Mouse (Mus musculus) CH12.LX (cell line): ENCODE results near the gene Itpr2. TPM values are rescaled to one million over a fixed set of nuclear protein-coding genes. Genes with fewer than 3 reads are reported as not detected.

ENCODE experiments used
- DNase-seq: peaks from one replicate; pipeline ENCODE4 v3.0.0-alpha.2; 2013; ENCODE audit errors: extremely low read depth
- H3K27ac ChIP-seq: 2 replicates; pipeline ENCODE4 v1.5.1; 2012; ENCODE audit warnings: low read depth, mild to moderate bottlenecking, control low read depth, moderate library complexity; ENCODE audit not compliant: insufficient read depth
- H3K27me3 ChIP-seq: replicated peaks from 2 replicates; pipeline ENCODE3; 2012; ENCODE audit warnings: inconsistent platforms
- H3K36me3 ChIP-seq, 2 experiments: replicated peaks in 1 of 2; 2 replicates each; pipeline versions ENCODE3 to v1.6.1; 2012; ENCODE audit warnings: inconsistent platforms in 1 of 2, low read length in 1 of 2, mild to moderate bottlenecking in 1 of 2, mixed read lengths in 1 of 2, moderate library complexity in 1 of 2; ENCODE audit not compliant: control insufficient read depth in 1 of 2, insufficient read depth in 1 of 2
- H3K4me1 ChIP-seq, 2 experiments: 2 replicates each; pipeline ENCODE4 v1.6.1; 2012; ENCODE audit warnings: inconsistent platforms in 1 of 2, moderate library complexity in 1 of 2; ENCODE audit not compliant: insufficient read depth in 2 of 2, control insufficient read depth in 1 of 2
- H3K4me2 ChIP-seq: 2 replicates; pipeline ENCODE4 v1.6.1; 2012; ENCODE audit warnings: low read depth, mild to moderate bottlenecking, control low read depth; ENCODE audit not compliant: poor library complexity, insufficient read depth, severe bottlenecking
- H3K4me3 ChIP-seq, 3 experiments: fragments of 150-350 bp in 1 of 3; sonication (generic) in 1 of 3; replicated peaks in 1 of 3; 2 replicates each; pipeline versions ENCODE3 to v1.5.1; 2011 to 2012; ENCODE audit warnings: low read depth in 2 of 3, low read length in 2 of 3, mild to moderate bottlenecking in 2 of 3, moderate library complexity in 2 of 3, control low read depth in 1 of 3, improper control_type of control experiment in 1 of 3, inconsistent platforms in 1 of 3, mixed read lengths in 1 of 3; ENCODE audit not compliant: poor library complexity in 1 of 3
- H3K79me2 ChIP-seq: replicated peaks from 2 replicates; pipeline ENCODE4 v1.6.1; 2012; ENCODE audit warnings: mild to moderate bottlenecking, moderate library complexity; ENCODE audit not compliant: control insufficient read depth, poor library complexity, insufficient read depth, severe bottlenecking; ENCODE audit errors: extremely low read depth
- H3K9ac ChIP-seq: 2 replicates; pipeline ENCODE4 v1.6.1; 2012; ENCODE audit warnings: low read depth, mild to moderate bottlenecking, control low read depth, moderate library complexity; ENCODE audit not compliant: insufficient read depth
- H3K9me3 ChIP-seq: replicated peaks from 2 replicates; pipeline ENCODE3; 2012; ENCODE audit warnings: low read length, inconsistent platforms, mixed read lengths
- BHLHE40 ChIP-seq: IDR thresholded peaks from 2 replicates; pipeline ENCODE4 v1.6.1; 2011; ENCODE audit warnings: mild to moderate bottlenecking, low read depth, low read length, improper control_type of control experiment
- CHD1 ChIP-seq: IDR thresholded peaks from 2 replicates; pipeline ENCODE4 v1.6.1; 2012; ENCODE audit warnings: low read depth, low read length, improper control_type of control experiment, inconsistent platforms
- CHD2 ChIP-seq: IDR thresholded peaks from 2 replicates; pipeline ENCODE4 v1.6.1; 2011; ENCODE audit warnings: low read length, improper control_type of control experiment
- CTCF ChIP-seq, 2 experiments: IDR thresholded peaks in 1 of 2; conservative IDR thresholded peaks in 1 of 2; 2 replicates each; pipeline ENCODE4 v1.5.1; 2011 to 2012; ENCODE audit warnings: low read depth in 2 of 2, low read length in 2 of 2, improper control_type of control experiment in 1 of 2, inconsistent platforms in 1 of 2, mild to moderate bottlenecking in 1 of 2, moderate library complexity in 1 of 2
- E2F4 ChIP-seq: IDR thresholded peaks from 2 replicates; pipeline ENCODE4 v1.6.1; 2011; ENCODE audit warnings: low read depth, low read length, improper control_type of control experiment; ENCODE audit not compliant: insufficient replicate concordance
- ELF1 ChIP-seq: IDR thresholded peaks from 2 replicates; pipeline ENCODE4 v1.6.1; 2014; ENCODE audit warnings: low read depth, mild to moderate bottlenecking, inconsistent platforms, low read length, improper control_type of control experiment
- EP300 ChIP-seq: IDR thresholded peaks from 2 replicates; pipeline ENCODE4 v1.6.1; 2011; ENCODE audit warnings: low read length, improper control_type of control experiment
- ETS1 ChIP-seq: conservative IDR thresholded peaks from 2 replicates; pipeline ENCODE4 v1.6.1; 2012; ENCODE audit warnings: low read depth, mild to moderate bottlenecking, inconsistent platforms, low read length, improper control_type of control experiment, moderate library complexity
- GABPA ChIP-seq: IDR thresholded peaks from 2 replicates; pipeline ENCODE4 v1.6.1; 2012; ENCODE audit warnings: low read depth, low read length, improper control_type of control experiment, inconsistent platforms; ENCODE audit not compliant: insufficient replicate concordance
- HCFC1 ChIP-seq: IDR thresholded peaks from 2 replicates; pipeline ENCODE4 v1.6.1; 2012; ENCODE audit warnings: low read depth, mild to moderate bottlenecking, inconsistent platforms, low read length, improper control_type of control experiment
- IRF4 ChIP-seq: IDR thresholded peaks from 2 replicates; pipeline ENCODE4 v1.6.1; 2014; ENCODE audit warnings: low read depth, mild to moderate bottlenecking, inconsistent platforms, low read length, improper control_type of control experiment
- JUN ChIP-seq: IDR thresholded peaks from 2 replicates; pipeline ENCODE4 v1.6.1; 2011; ENCODE audit warnings: low read depth, mild to moderate bottlenecking, low read length, improper control_type of control experiment, moderate library complexity; ENCODE audit not compliant: insufficient read depth
- JUND ChIP-seq: conservative IDR thresholded peaks from 2 replicates; pipeline ENCODE4 v1.6.1; 2011; ENCODE audit warnings: low read depth, low read length, improper control_type of control experiment
- KAT2A ChIP-seq: IDR thresholded peaks from 2 replicates; pipeline ENCODE4 v1.6.1; 2012; ENCODE audit warnings: low read length, improper control_type of control experiment, inconsistent platforms; ENCODE audit not compliant: insufficient replicate concordance
- MAFK ChIP-seq: IDR thresholded peaks from 2 replicates; pipeline ENCODE4 v1.6.1; 2011; ENCODE audit warnings: low read length, improper control_type of control experiment; ENCODE audit not compliant: insufficient replicate concordance
- MAZ ChIP-seq: IDR thresholded peaks from 2 replicates; pipeline ENCODE4 v1.6.1; 2012; ENCODE audit warnings: low read depth, mild to moderate bottlenecking, inconsistent platforms, low read length, improper control_type of control experiment, moderate library complexity
- MEF2A ChIP-seq: IDR thresholded peaks from 2 replicates; pipeline ENCODE4 v1.6.1; 2014; ENCODE audit warnings: low read depth, mild to moderate bottlenecking, inconsistent platforms, low read length, improper control_type of control experiment, borderline replicate concordance
- MXI1 ChIP-seq: IDR thresholded peaks from 2 replicates; pipeline ENCODE4 v1.6.1; 2011; ENCODE audit warnings: mild to moderate bottlenecking, low read depth, low read length, improper control_type of control experiment
- MYC ChIP-seq: IDR thresholded peaks from 2 replicates; pipeline ENCODE4 v1.6.1; 2011; ENCODE audit warnings: low read depth, mild to moderate bottlenecking, improper control_type of control experiment, low read length
- NELFE ChIP-seq: IDR thresholded peaks from 2 replicates; pipeline ENCODE4 v1.6.1; 2011; ENCODE audit warnings: low read depth, low read length, improper control_type of control experiment
- NRF1 ChIP-seq: IDR thresholded peaks from 2 replicates; pipeline ENCODE4 v1.6.1; 2014; ENCODE audit warnings: low read depth, mild to moderate bottlenecking, inconsistent platforms, low read length, improper control_type of control experiment, moderate library complexity
- PAX5 ChIP-seq: IDR thresholded peaks from 2 replicates; pipeline ENCODE4 v1.6.1; 2012; ENCODE audit warnings: low read length, inconsistent platforms, mixed read lengths
- POLR2A ChIP-seq: IDR thresholded peaks from 2 replicates; pipeline ENCODE4 v1.6.1; 2011; ENCODE audit warnings: low read depth, mild to moderate bottlenecking, improper control_type of control experiment, low read length
- POLR2AphosphoS2 ChIP-seq: IDR thresholded peaks from 2 replicates; pipeline ENCODE4 v1.6.1; 2011; ENCODE audit warnings: low read depth, low read length, improper control_type of control experiment
- RAD21 ChIP-seq: IDR thresholded peaks from 2 replicates; pipeline ENCODE4 v1.6.1; 2011; ENCODE audit warnings: low read depth, mild to moderate bottlenecking, low read length, improper control_type of control experiment, moderate library complexity
- RCOR1 ChIP-seq: conservative IDR thresholded peaks from 2 replicates; pipeline ENCODE4 v1.6.1; 2012; ENCODE audit warnings: low read depth, mild to moderate bottlenecking, inconsistent platforms, low read length, improper control_type of control experiment
- SIN3A ChIP-seq: IDR thresholded peaks from 2 replicates; pipeline ENCODE4 v1.6.1; 2012; ENCODE audit warnings: low read length, improper control_type of control experiment, inconsistent platforms
- SMC3 ChIP-seq: IDR thresholded peaks from 2 replicates; pipeline ENCODE4 v1.6.1; 2011; ENCODE audit warnings: low read depth, low read length, improper control_type of control experiment
- TBP ChIP-seq: conservative IDR thresholded peaks from 2 replicates; pipeline ENCODE4 v1.6.1; 2011; ENCODE audit warnings: low read depth, low read length, improper control_type of control experiment
- TCF12 ChIP-seq: IDR thresholded peaks from 2 replicates; pipeline ENCODE4 v1.6.1; 2014; ENCODE audit warnings: low read depth, mild to moderate bottlenecking, inconsistent platforms, low read length, improper control_type of control experiment
- UBTF ChIP-seq: IDR thresholded peaks from 2 replicates; pipeline ENCODE4 v1.6.1; 2012; ENCODE audit warnings: low read depth, mild to moderate bottlenecking, inconsistent platforms, low read length, improper control_type of control experiment, moderate library complexity
- USF1 ChIP-seq: IDR thresholded peaks from 2 replicates; pipeline ENCODE4 v1.6.1; 2014; ENCODE audit warnings: low read depth, mild to moderate bottlenecking, inconsistent platforms, low read length, improper control_type of control experiment
- USF2 ChIP-seq: conservative IDR thresholded peaks from 2 replicates; pipeline ENCODE4 v1.6.1; 2011; ENCODE audit warnings: low read depth, low read length, improper control_type of control experiment
- ZC3H11A ChIP-seq: IDR thresholded peaks from 2 replicates; pipeline ENCODE4 v1.6.1; 2012; ENCODE audit warnings: low read depth, mild to moderate bottlenecking, inconsistent platforms, low read length, improper control_type of control experiment
- ZKSCAN1 ChIP-seq: IDR thresholded peaks from 2 replicates; pipeline ENCODE4 v1.6.1; 2012; ENCODE audit warnings: low read depth, inconsistent platforms, low read length, improper control_type of control experiment, borderline replicate concordance
- ZMIZ1 ChIP-seq: IDR thresholded peaks from 2 replicates; pipeline ENCODE4 v1.6.1; 2012; ENCODE audit warnings: low read depth, mild to moderate bottlenecking, inconsistent platforms, low read length, improper control_type of control experiment
- ZNF384 ChIP-seq: IDR thresholded peaks from 2 replicates; pipeline ENCODE4 v1.6.1; 2012; ENCODE audit warnings: low read depth, low read length, improper control_type of control experiment, inconsistent platforms
- dilution Hi-C: fragments of 300-500 bp; cut with MboI; formaldehyde crosslinking; loops from 2 replicates; pipeline ENCODE4 v1.14.3; 2020; ENCODE audit warnings: low sequenced_read_pairs; ENCODE audit not compliant: extremely low pct_unique_long_range_greater_than_20kb, extremely low pct_ligation_motif_present
- in situ Hi-C: fragments of 300-500 bp; cut with MboI; formaldehyde crosslinking; loops from 3 replicates; pipeline ENCODE4 v1.14.3; 2019; ENCODE audit warnings: low sequenced_read_pairs, low pct_ligation_motif_present, low pct_unique_long_range_greater_than_20kb, mixed read lengths
- polyA plus RNA-seq: library from polyadenylated mRNA; unstranded; fragments of >175 nt; gene quantifications from 2 replicates; pipeline ENCODE4 v1.2.1, GENCODE M21; 2012; ENCODE audit warnings: low read depth; ENCODE audit not compliant: insufficient read length
- total RNA-seq, 2 experiments: library from RNA; depleted of rRNA; stranded (reverse); fragments of 300-350 nt in 1 of 2; fragments of >200 nt in 1 of 2; gene quantifications; 2 replicates each; pipeline ENCODE4 v1.2.3; 2012 to 2014

Gene Itpr2
- total and polyA plus RNA-seq, 3 experiments: 3.5 to 8.9 (median 4.4) TPM

DNA sequence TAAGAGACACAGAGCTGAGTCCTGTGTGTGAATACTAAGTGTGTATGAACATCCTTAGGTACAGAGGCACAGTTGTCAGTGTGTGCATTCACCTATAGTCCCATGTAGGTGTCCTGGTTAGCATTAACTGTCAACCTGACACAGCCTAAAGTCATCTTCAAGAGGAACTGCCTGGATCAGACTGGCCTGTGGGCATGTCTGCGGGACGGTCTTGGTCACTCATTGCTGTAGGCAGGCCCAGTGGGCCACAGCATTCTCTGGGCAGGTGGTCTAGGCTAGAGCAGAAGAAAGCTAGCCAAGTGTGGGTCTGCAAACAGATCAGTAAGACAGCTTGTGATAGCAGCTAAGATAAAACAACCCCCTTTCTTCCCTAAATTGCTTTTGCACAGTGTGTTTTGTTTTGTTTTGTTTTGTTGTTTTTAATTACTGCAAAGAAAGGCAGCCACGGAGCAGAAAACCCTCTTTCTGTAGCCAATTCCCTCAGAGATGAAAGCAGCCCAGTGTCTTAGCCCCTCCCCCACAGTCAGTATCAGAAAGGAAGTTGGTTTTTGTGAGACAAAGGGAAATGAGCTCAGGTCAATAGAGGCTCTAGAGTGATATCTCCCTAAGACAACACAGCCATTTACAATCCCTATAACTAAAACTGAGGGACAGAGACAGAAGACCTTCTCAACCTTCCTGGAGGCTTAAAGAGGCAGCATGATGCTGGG, 422.1 kb downstream of the Itpr2 start (continued):
- TF ChIP-seq TBP (peak; percentile 46), POLR2A (no peak)

DNA sequence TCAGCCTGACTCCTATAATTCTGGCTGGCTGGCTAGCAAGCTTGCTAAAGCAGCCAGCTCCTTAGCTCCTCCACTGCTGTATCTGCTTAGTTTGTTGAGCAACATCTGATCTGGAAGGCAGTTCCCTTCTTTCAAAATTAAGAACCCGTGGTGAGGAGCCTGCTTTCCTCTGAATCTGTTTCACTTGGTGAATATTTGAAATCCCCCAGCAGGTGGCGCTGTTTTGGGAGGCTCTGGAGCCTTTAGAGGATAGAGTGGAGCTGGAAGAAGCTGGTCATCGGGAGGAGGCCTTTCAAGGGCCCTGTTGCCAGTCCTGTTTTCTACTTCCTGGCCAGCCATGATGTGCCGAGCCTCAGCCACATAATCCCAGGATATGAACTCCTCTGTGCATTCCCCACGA, 422.8 kb downstream of the Itpr2 start:
- H3K79me2 ChIP-seq: no peaks in the 10 kb centered on the region
- H3K9me3 ChIP-seq: peaks cover 8% of the 10 kb centered on the region
- peak; percentile 95 for DNase-seq
- no peaks in the 10 kb centered on the region for H3K36me3 ChIP-seq
- in situ Hi-C loops: no loop called here
- dilution Hi-C loops: no loop called here
- H3K4me1 ChIP-seq: peaks cover 21 to 66% of the 10 kb centered on the region in 2 experiments
- H3K4me3 ChIP-seq: peak overlapping the region in 2 of 3 experiments; percentile 14 to 46
- H3K27ac ChIP-seq: peak overlapping the region; percentile 100
- peak overlapping the region; percentile 79; the same call in 1 of the 2 replicates for H3K4me2 ChIP-seq
- H3K9ac ChIP-seq: peak overlapping the region; percentile 29
- H3K27me3 ChIP-seq: no peaks in the 10 kb centered on the region
- no peak for TF ChIP-seq ZNF384
- TF ChIP-seq MAZ: no peak
- no peak for TF ChIP-seq POLR2AphosphoS2
- TF ChIP-seq ETS1: peak; percentile 77
- TF ChIP-seq ZMIZ1: no peak
- TF ChIP-seq PAX5: no peak
- no peak for TF ChIP-seq ZKSCAN1
- TF ChIP-seq SMC3: peak; percentile 86
- no peak for TF ChIP-seq KAT2A
- peak; percentile 76; the same call in 1 of the 2 replicates for TF ChIP-seq MEF2A
- TF ChIP-seq MAFK: no peak
- TF ChIP-seq MXI1: no peak
- TF ChIP-seq NRF1: no peak
- no peak; the same call in 1 of the 2 replicates for TF ChIP-seq POLR2A
- TF ChIP-seq CTCF (conservative IDR thresholded peaks at IDR 0.05 in 1 of 2, IDR thresholded peaks at IDR 0.05 in 1 of 2; ENCODE audit: low read depth in 2 of 2, low read length in 2 of 2): peak; percentile 66 to 87
- TF ChIP-seq ZC3H11A: peak; percentile 7; the same call in 1 of the 2 replicates
- TF ChIP-seq MYC: no peak
- peak; percentile 76 for TF ChIP-seq HCFC1
- TF ChIP-seq IRF4: peak; percentile 75
- TF ChIP-seq NELFE: no peak
- no peak; the same call in 1 of the 2 replicates for TF ChIP-seq SIN3A
- no peak for TF ChIP-seq USF1
- TF ChIP-seq BHLHE40: peak; percentile 26; the same call in 1 of the 2 replicates
- 0 out of 2 replicates have a peak, but pooled peaks have one; percentile 39 for TF ChIP-seq EP300
- TF ChIP-seq ELF1: peak; percentile 66
- TF ChIP-seq JUND: peak; percentile 91
- peak; percentile 42; the same call in 1 of the 2 replicates for TF ChIP-seq TBP
- TF ChIP-seq CHD2: no peak
- no peak for TF ChIP-seq USF2
- TF ChIP-seq RCOR1: no peak
- peak; percentile 56 for TF ChIP-seq RAD21
- no peak for TF ChIP-seq E2F4
- TF ChIP-seq TCF12: peak; percentile 65
- TF ChIP-seq UBTF: no peak
- no peak for TF ChIP-seq CHD1
- TF ChIP-seq GABPA: no peak
- TF ChIP-seq JUN: peak; percentile 85
